Mouse (Mus musculus): ENCODE measurements at regions not wholly inside any gene's neighbourhood (a gene's known extent, or its start where the extent isn't known, plus 50 kb on each side); places are given as distances from the start of the nearest gene placed in this dataset.

- intact Hi-C loops (cut with DNase I) = no loop called here
These were observed 195.3 kb upstream of the Atp5g3 start for GRCm38 (mm10) chr2:74106472-74106871.

- intact Hi-C loops (cut with DNase I) = no loop called here
These were observed 188.7 kb upstream of the Atp5g3 start for GRCm38 (mm10) chr2:74099671-74100372.

- intact Hi-C loops (cut with DNase I) = no loop called here
These were observed 185.7 kb upstream of the Atp5g3 start for GRCm38 (mm10) chr2:74096809-74097208.

- intact Hi-C loops (cut with DNase I) = no loop called here
These were observed 182.4 kb upstream of the Atp5g3 start for GRCm38 (mm10) chr2:74093494-74093893.

- intact Hi-C loops (cut with DNase I) = no loop called here
These were observed 176.2 kb upstream of the Atp5g3 start for GRCm38 (mm10) chr2:74087375-74087774.

GRCm38 (mm10) chr2:74084971-74085370, 173.8 kb upstream of the Atp5g3 start:
- intact Hi-C loops (cut with DNase I) = no loop called here

GRCm38 (mm10) chr2:74076774-74077173, 165.6 kb upstream of the Atp5g3 start:
- intact Hi-C loops (cut with DNase I) = no loop called here

GRCm38 (mm10) chr2:74075566-74075965, 164.4 kb upstream of the Atp5g3 start:
- intact Hi-C loops (cut with DNase I) = no loop called here

- intact Hi-C loops (cut with DNase I) = no loop called here
These were observed 162.3 kb upstream of the Atp5g3 start for GRCm38 (mm10) chr2:74073396-74073795.

GRCm38 (mm10) chr2:74066652-74067051, 155.5 kb upstream of the Atp5g3 start:
- intact Hi-C loops (cut with DNase I) = loop anchor here (5.0 kb wide), 2 partner anchors 181 to 606 kb away; no protein-coding TSS in a partner anchor

GRCm38 (mm10) chr2:74064369-74064768, 153.2 kb upstream of the Atp5g3 start:
- intact Hi-C loops (cut with DNase I) = no loop called here

GRCm38 (mm10) chr2:74063777-74064176, 152.7 kb upstream of the Atp5g3 start:
- intact Hi-C loops (cut with DNase I) = no loop called here

GRCm38 (mm10) chr2:74063302-74063701, 152.2 kb upstream of the Atp5g3 start:
- intact Hi-C loops (cut with DNase I) = no loop called here

GRCm38 (mm10) chr2:74042430-74042829, 131.3 kb upstream of the Atp5g3 start:
- intact Hi-C loops (cut with DNase I) = no loop called here

- intact Hi-C loops (cut with DNase I) = no loop called here
These were observed 128.5 kb upstream of the Atp5g3 start for GRCm38 (mm10) chr2:74039580-74039979.

- intact Hi-C loops (cut with DNase I) = no loop called here
These were observed 124.9 kb upstream of the Atp5g3 start for GRCm38 (mm10) chr2:74036043-74036442.

GRCm38 (mm10) chr2:74032177-74033021, 121.3 kb upstream of the Atp5g3 start:
- intact Hi-C loops (cut with DNase I) = no loop called here

GRCm38 (mm10) chr2:74029938-74030337, 118.8 kb upstream of the Atp5g3 start:
- intact Hi-C loops (cut with DNase I) = no loop called here

GRCm38 (mm10) chr2:74027404-74028104, 116.4 kb upstream of the Atp5g3 start:
- intact Hi-C loops (cut with DNase I) = no loop called here

GRCm38 (mm10) chr2:74015146-74015545, 104.0 kb upstream of the Atp5g3 start:
- intact Hi-C loops (cut with DNase I) = no loop called here

- intact Hi-C loops (cut with DNase I) = no loop called here
These were observed 103.1 kb upstream of the Atp5g3 start for GRCm38 (mm10) chr2:74014201-74014600.

GRCm38 (mm10) chr2:73998531-73998930, 87.4 kb upstream of the Atp5g3 start:
- intact Hi-C loops (cut with DNase I) = loop anchor here (2.0 to 10.0 kb wide), 3 partner anchors 36 to 224 kb away; partner anchors contain the start of gene Chn1
